Mouse (Mus musculus): ENCODE results near the gene Htr5a. TPM values are rescaled to one million over a fixed set of nuclear protein-coding genes. Genes with fewer than 3 reads are reported as not detected.

Htr5a gene
- polyA plus RNA-seq, 1 experiment from 2014 or later: not detected

GRCm38 (mm10) chr5:27900186-27900585 lies 58.2 kb downstream of the Htr5a start:
- DNase-seq (ENCODE audit: low spot score) (no peak), ATAC-seq (ENCODE audit: insufficient number of reproducible peaks, low FRiP score, low TSS enrichment, low read depth) (no peak)
- no peaks in the 10 kb centered on the region for H3K27me3 ChIP-seq (ENCODE audit: control insufficient read depth, insufficient read depth, low read length)
- H3K4me1 ChIP-seq (ENCODE audit: control insufficient read depth, insufficient read depth, low read length): no peaks in the 10 kb centered on the region
- no peak overlapping the region for H3K4me3 ChIP-seq (ENCODE audit: low read depth, low read length)
- no peak overlapping the region for H3K27ac ChIP-seq (replicated peaks; ENCODE audit: low read depth, low read length)
- H3K4me2 ChIP-seq (ENCODE audit: low read depth, severe bottlenecking): no peak overlapping the region
- no peaks in the 10 kb centered on the region for H3K36me3 ChIP-seq (ENCODE audit: control insufficient read depth, insufficient read depth, low read length)
- no peak overlapping the region for H3K9ac ChIP-seq (ENCODE audit: low read length)
- no peaks in the 10 kb centered on the region for H3K9me3 ChIP-seq (ENCODE audit: control insufficient read depth, low read length)
- WGBS: 89% methylated on average over 4 of the region's 4 CpGs

Other genes starting within 250 kb of the Htr5a start
- 53.8 and 61.0 TPM in 2 replicates for gene Paxip1, start 50.5 kb upstream of the Htr5a start, polyA plus RNA-seq (2014; fragmentation: Nextera tagmentation; extraction: Ambion mirVana)
- gene Insig1, start 229.2 kb downstream of the Htr5a start, polyA plus RNA-seq (2014; fragmentation: Nextera tagmentation; extraction: Ambion mirVana): 78.8 and 80.8 TPM in 2 replicates

Measured in limb, embryonic 11.5 days (tissue).